Mouse (Mus musculus) cortical plate, adult 2 months (tissue): ENCODE data around the gene Ube2e1.

ENCODE experiments used
- CTCF ChIP-seq: fragments of 200-500 bp; IDR thresholded peaks from 2 replicates; pipeline ENCODE4 v1.5.1; 2011; ENCODE audit warnings: mild to moderate bottlenecking, control low read depth, low read length; ENCODE audit not compliant: insufficient read depth; ENCODE audit errors: extremely low read depth
- POLR2A ChIP-seq: fragments of 200-500 bp; IDR thresholded peaks from 2 replicates; pipeline ENCODE4 v1.6.1; 2011; ENCODE audit warnings: mild to moderate bottlenecking, low read length, control low read depth; ENCODE audit not compliant: insufficient read depth; ENCODE audit errors: extremely low read depth

DNA sequence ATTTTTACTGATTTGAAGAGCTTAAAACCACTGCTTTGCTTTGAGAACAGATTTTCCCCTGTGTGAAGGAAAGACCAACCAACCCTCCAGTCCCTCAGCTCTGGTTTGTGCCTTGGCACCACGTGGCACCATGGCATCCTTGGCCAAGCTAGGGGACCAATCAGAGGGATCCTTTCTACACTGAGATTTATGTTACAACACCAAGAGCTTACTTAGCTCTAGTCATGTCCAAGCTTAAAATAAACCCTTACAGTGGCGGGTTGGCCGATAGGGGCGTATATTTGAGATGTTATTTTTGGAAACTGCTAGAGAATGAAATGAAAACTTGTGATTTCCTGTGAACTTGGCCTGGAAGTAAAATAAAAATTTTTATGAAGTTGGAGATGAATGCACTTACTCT, 11.9 kb upstream of the Ube2e1 start:
- no peak for TF ChIP-seq CTCF
- TF ChIP-seq POLR2A = no peak
